Mouse (Mus musculus) cerebellum, adult 18-20 months (tissue): ENCODE measurements at regions not wholly inside any gene's neighbourhood (a gene's known extent, or its start where the extent isn't known, plus 50 kb on each side); places are given as distances from the start of the nearest gene placed in this dataset.

Experiments
- DNase-seq, 2 experiments: peaks; one replicate each; pipeline ENCODE4 v3.0.0; 2021

GRCm38 (mm10) chr6:54754810-54755209 is 61.9 kb upstream of the Znrf2 start:
- DNase-seq: no peak

GRCm38 (mm10) chr6:54757511-54757911 is 59.2 kb upstream of the Znrf2 start:
- no peak for DNase-seq

GRCm38 (mm10) chr6:54758112-54758511 is 58.6 kb upstream of the Znrf2 start:
- DNase-seq: peak; percentile 59 to 64

- DNase-seq: no peak
These were observed 57.5 kb upstream of the Znrf2 start for GRCm38 (mm10) chr6:54759263-54759662.

GRCm38 (mm10) chr6:54759942-54760498 is 56.7 kb upstream of the Znrf2 start:
- no peak for DNase-seq

- no peak for DNase-seq
These were observed 56.2 kb upstream of the Znrf2 start for GRCm38 (mm10) chr6:54760541-54760940.

GRCm38 (mm10) chr6:54762021-54762420 is 54.7 kb upstream of the Znrf2 start:
- no peak for DNase-seq

- DNase-seq: no peak
These were observed 54.2 kb upstream of the Znrf2 start for GRCm38 (mm10) chr6:54762499-54762898.

GRCm38 (mm10) chr6:54763669-54764068 is 53.0 kb upstream of the Znrf2 start:
- no peak for DNase-seq

- no peak for DNase-seq
These were observed 51.0 kb upstream of the Znrf2 start for GRCm38 (mm10) chr6:54765715-54766114.

GRCm38 (mm10) chr6:54766485-54767112 is 50.1 kb upstream of the Znrf2 start:
- DNase-seq: no peak
